Mouse (Mus musculus) midbrain, embryonic 10.5 days (tissue): ENCODE measurements around the gene Hnrnpl. TPM values are rescaled to one million over a fixed set of nuclear protein-coding genes. Genes with fewer than 3 reads are reported as not detected.

Source experiments
- DNase-seq: peaks from one replicate; pipeline ENCODE4 v3.0.0-alpha.2; 2017; ENCODE audit warnings: low spot score
- H3K27ac ChIP-seq: fragments of 300-500 bp; sonication (generic); replicated peaks from 2 replicates; pipeline ENCODE4 v1.5.1; 2016; ENCODE audit warnings: mild to moderate bottlenecking
- H3K27me3 ChIP-seq: fragments of 300-500 bp; sonication (generic); 2 replicates; pipeline ENCODE4 v1.6.1; 2016; ENCODE audit warnings: low read depth, mild to moderate bottlenecking; ENCODE audit not compliant: poor library complexity, severe bottlenecking
- H3K36me3 ChIP-seq: fragments of 300-500 bp; sonication (generic); 2 replicates; pipeline ENCODE4 v1.6.1; 2016; ENCODE audit warnings: mild to moderate bottlenecking, moderate library complexity
- H3K4me1 ChIP-seq: fragments of 300-500 bp; sonication (generic); 2 replicates; pipeline ENCODE4 v1.6.1; 2016
- H3K4me3 ChIP-seq: fragments of 300-500 bp; sonication (generic); 2 replicates; pipeline ENCODE4 v1.5.1; 2016; ENCODE audit warnings: mild to moderate bottlenecking, moderate library complexity
- H3K9me3 ChIP-seq: fragments of 300-500 bp; sonication (generic); replicated peaks from 2 replicates; pipeline ENCODE4 v1.6.1; 2016; ENCODE audit warnings: mild to moderate bottlenecking
- WGBS: fragments of 180-500 bp; shearing (Covaris S2); methylation state at CpG from one replicate; pipeline ENCODE4 v1.1.7; 2016; 5-methylcytosine and 5-hydroxymethylcytosine counted together
- polyA plus RNA-seq: library from polyadenylated mRNA; unstranded; fragments of >200 nt; fragmentation: Nextera tagmentation; extraction: Ambion mirVana; gene quantifications from 2 replicates; pipeline ENCODE4 v1.2.1, GENCODE M21; 2016

The Hnrnpl gene
- polyA plus RNA-seq: 279 and 293 TPM in 2 replicates

DNA sequence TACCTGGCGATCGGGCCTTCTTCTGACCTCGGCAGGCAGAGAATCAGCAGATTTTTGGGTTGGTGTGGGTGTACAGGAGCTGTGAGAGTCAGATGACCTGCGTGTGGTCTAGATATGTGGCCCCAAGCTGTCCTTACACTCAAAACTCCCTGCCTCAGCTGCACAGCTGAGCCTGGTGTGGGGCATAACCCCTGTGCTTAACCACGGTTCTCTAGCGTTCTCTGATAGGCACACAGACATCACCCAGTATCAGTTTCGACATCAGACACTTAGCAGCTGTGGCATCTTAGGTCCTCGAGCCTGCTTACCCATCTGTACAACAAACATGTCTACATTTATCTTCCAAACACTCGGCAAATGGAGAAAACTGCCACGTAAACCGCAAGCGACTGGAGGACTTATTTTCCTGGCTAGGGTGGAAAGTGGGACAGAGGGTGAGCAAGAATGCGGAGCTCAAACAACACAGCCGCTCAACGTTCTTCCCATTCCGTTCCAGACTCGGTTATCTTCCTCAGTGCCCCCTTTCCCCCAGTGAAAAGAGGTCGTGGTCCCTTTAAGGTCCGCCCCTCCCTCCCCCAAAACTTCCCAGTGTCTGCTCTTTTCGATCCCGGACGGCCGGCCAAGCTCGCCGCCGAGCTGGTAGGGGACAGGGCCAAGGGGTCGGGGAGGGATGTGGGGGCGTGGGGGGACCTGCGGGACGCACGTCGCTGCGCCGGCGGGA lies at the start of gene Hnrnpl:
Gene Hnrnpl (plus strand): TSS at position 321 of the 721 bp plus-strand sequence.
- Histone ChIP-seq H3K9me3 (no peaks in the 10 kb centered on the region), H3K27ac (peak within 1 kb of the TSS; percentile 100), H3K27me3 (no peaks in the 10 kb centered on the region), H3K4me1 (peaks cover 59% of the 10 kb centered on the region), H3K4me3 (peak within 1 kb of the TSS; percentile 94), H3K36me3 (peaks cover 17% of the 10 kb centered on the region)
- no peak for DNase-seq
- 4% methylated on average over 35 of the region's 35 CpGs for WGBS

DNA sequence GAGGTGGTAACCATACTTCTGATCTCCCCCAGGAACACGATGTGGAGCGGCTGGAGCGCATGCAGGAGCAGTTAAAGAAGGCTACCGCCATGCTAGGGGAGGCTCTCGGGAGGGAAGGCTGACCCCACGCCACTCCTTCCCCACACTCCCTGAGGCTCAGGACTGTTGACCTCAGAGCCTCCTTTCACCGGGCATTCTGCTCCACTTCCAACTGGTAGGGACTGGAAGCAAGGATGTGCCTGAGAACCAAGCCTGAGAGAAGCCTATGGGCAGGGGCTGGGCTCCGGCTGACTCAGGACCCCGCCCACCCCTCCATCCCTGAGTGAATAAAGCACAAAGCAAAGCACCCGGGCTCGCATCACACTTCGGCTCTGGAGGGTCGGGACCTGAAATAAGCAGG lies 49.7 kb upstream of the Hnrnpl start:
- Histone ChIP-seq H3K27me3 (peaks cover 25% of the 10 kb centered on the region), H3K27ac (no peak overlapping the region), H3K9me3 (no peaks in the 10 kb centered on the region), H3K4me3 (no peak overlapping the region), H3K36me3 (peaks cover 57% of the 10 kb centered on the region), H3K4me1 (peaks cover 11% of the 10 kb centered on the region)
- 82% methylated on average over 13 of the region's 13 CpGs for WGBS
- DNase-seq: no peak

DNA sequence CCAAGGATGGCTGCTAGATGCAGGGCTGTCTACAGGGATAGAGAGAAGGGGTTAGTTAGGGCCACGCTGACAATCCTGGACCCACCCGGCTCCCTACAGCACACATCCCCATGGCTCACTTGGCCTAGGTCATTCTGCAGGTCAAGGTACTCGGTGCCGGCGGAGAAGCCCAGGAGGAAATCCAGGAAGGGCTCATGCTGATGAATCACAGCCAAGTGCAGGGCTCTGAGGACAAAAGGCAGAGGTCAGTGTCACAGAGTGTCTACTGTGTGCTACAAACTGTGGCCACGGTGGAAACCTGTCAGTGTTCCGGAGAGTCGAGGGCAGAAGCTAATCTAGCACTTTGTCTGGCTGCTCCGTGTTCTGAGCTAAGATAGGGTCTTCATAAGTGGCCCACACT lies 46.4 kb upstream of the Hnrnpl start:
- peaks cover 48% of the 10 kb centered on the region for H3K36me3 ChIP-seq
- no peak for DNase-seq
- H3K4me3 ChIP-seq: no peak overlapping the region
- peaks cover 15% of the 10 kb centered on the region for H3K4me1 ChIP-seq
- H3K9me3 ChIP-seq: no peaks in the 10 kb centered on the region
- H3K27ac ChIP-seq: no peak overlapping the region
- peaks cover 6% of the 10 kb centered on the region for H3K27me3 ChIP-seq
- 95% methylated on average over 9 of the region's 9 CpGs for WGBS

DNA sequence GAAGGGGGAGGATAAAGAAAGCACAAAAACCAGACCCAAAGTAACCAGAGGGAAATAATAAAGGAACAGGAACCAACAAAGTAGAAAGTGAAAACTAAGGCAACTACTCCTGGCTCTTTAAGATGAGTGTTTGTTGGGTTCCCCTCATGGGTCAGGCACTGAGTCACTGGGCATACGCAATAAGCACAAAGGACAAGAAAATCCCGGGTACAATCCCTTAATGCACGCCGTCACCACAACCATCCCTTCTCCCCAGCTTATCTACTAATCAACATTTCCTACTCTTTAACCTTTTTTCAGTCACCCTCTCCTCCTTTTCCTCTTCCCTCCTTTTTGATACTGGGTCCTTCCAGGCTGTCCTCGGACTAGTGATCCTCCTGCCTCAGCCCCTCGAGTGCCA lies 43.1 kb upstream of the Hnrnpl start:
- H3K4me3 ChIP-seq: peak overlapping the region; percentile 84
- WGBS: 88% methylated on average over 6 of the region's 6 CpGs
- no peaks in the 10 kb centered on the region for H3K27me3 ChIP-seq
- H3K36me3 ChIP-seq: peaks cover 24% of the 10 kb centered on the region
- no peak for DNase-seq
- H3K9me3 ChIP-seq: no peaks in the 10 kb centered on the region
- H3K4me1 ChIP-seq: peaks cover 35% of the 10 kb centered on the region
- no peak overlapping the region for H3K27ac ChIP-seq

DNA sequence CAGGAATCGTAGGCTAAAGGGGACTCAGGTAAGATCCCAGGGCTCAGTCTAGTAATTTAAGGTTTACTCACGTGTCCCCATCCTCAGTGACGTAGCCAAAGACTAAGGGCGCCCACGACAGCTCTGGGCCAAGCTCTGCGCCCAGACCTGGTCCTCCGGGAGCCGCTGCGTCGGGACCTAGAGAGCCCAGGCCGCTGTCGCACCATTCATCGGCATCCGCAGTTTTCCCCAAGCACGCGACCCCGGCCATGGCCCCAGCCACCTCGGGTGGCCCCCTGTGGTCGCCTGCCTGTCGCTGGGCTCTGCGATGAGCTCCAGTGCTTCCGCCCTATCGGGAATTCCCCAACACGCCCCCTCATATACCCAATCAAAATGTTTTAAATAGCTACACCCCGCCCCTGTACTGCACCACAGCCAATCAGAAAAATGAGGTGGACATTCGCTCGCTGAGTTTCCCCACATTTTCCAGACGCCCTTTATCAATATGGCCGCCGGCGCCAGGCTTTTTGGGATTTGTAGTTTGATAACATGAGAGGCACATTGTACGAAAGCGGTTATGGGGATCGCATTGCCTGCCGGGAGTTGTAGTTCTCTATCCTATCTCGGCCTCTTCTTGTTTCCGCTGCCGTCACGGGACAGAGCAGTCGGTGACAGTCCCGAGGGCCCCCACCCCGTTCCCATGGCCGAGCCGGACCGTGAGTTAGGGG lies 42.0 kb upstream of the Hnrnpl start, which contains the start of gene Sirt2:
Gene Sirt2 (plus strand): TSS at position 563 of the 707 bp plus-strand sequence.
- peaks cover 35% of the 10 kb centered on the region for H3K4me1 ChIP-seq
- H3K27me3 ChIP-seq: no peaks in the 10 kb centered on the region
- 1% methylated on average over 45 of the region's 45 CpGs for WGBS
- peak; percentile 98 for DNase-seq
- H3K36me3 ChIP-seq: peaks cover 13% of the 10 kb centered on the region
- H3K9me3 ChIP-seq: no peaks in the 10 kb centered on the region
- H3K27ac ChIP-seq: peak within 1 kb of the TSS; percentile 84
- peak within 1 kb of the TSS; percentile 84 for H3K4me3 ChIP-seq

DNA sequence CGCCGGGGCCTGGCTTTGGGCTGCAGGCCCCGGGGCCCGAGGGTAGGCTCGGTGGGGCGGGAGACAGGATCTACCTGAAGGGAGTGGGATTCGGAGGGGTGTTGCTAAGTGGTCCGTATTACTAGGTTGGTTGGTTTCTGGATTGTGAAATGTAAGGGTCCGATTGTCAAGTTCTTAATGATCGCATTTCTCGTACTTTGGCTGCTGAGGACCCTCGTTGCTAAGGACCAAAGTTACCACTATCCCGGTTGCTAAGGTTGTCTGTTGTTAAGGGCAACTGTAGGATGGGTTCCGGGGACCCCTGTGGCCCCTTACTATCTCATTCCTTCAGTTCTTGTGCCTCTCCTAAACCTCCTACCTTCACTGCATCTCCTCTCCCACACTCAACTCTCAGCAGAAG lies 41.4 kb upstream of the Hnrnpl start:
- H3K27ac ChIP-seq: peak overlapping the region; percentile 84
- no peaks in the 10 kb centered on the region for H3K9me3 ChIP-seq
- peaks cover 35% of the 10 kb centered on the region for H3K4me1 ChIP-seq
- WGBS: 4% methylated on average over 14 of the region's 14 CpGs
- H3K36me3 ChIP-seq: peaks cover 11% of the 10 kb centered on the region
- H3K27me3 ChIP-seq: no peaks in the 10 kb centered on the region
- no peak for DNase-seq
- H3K4me3 ChIP-seq: peak overlapping the region; percentile 84

DNA sequence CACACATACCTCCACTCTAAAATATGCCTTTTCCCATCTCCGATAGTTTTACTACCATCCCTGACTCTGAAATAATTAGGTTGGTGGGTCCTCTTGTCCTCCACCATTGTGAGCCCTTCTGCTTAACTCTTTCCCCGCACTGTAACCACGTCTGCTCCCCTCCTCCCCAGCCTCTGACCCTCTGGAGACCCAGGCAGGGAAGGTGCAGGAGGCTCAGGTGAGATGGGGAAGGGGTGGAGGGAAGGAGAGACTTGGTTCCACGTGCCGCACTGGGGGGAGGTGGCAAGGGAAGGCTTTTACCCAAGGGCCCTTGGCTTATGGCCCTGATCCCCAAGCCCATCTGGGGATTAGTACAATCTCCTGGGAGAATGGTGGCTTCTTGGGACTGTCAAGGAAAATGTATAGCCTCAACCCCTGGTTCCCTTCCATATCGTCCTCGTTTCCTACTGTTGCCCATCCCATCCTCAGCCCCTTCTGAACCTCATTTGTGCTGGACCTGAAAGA lies 40.8 kb upstream of the Hnrnpl start, which contains the start of gene Nfkbib:
Gene Nfkbib (minus strand): TSS at position 51 of the 504 bp plus-strand sequence.
- peaks cover 35% of the 10 kb centered on the region for H3K4me1 ChIP-seq
- 70% methylated on average over 7 of the region's 7 CpGs for WGBS
- no peaks in the 10 kb centered on the region for H3K9me3 ChIP-seq
- H3K27ac ChIP-seq: peak within 1 kb of the TSS; percentile 84
- no peak for DNase-seq
- H3K27me3 ChIP-seq: no peaks in the 10 kb centered on the region
- peaks cover 14% of the 10 kb centered on the region for H3K36me3 ChIP-seq
- H3K4me3 ChIP-seq: peak within 1 kb of the TSS; percentile 84

DNA sequence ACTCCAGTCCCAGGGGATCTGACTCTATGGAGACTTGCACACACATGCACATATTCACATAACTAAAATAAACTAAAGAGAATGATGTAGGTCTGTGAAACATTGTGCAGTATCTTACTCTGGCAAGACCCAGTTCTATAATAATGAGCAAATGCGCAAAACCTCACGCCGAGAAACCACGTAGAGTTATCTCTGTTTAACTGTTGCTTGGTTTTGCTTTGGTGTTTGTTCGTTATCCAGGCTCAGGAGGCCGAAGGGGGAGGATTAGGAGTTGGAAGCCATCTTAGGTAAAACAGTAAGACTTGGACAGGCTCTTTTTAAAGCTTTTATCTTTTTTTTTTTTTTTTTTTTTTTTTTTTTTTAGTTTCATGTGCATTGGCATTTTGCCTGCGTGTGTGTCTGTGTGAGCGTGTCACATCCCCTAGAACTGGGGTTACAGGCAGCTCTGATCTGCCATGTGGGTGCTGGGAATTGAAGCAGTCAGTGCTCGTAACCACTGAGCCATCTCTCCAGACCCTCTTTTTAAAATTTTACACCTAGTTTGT lies 38.9 kb upstream of the Hnrnpl start:
- no peak overlapping the region for H3K4me3 ChIP-seq
- DNase-seq: no peak
- H3K9me3 ChIP-seq: no peaks in the 10 kb centered on the region
- no peaks in the 10 kb centered on the region for H3K27me3 ChIP-seq
- H3K36me3 ChIP-seq: peaks cover 19% of the 10 kb centered on the region
- no peak overlapping the region for H3K27ac ChIP-seq
- 92% methylated on average over 9 of the region's 9 CpGs for WGBS
- H3K4me1 ChIP-seq: peaks cover 43% of the 10 kb centered on the region

DNA sequence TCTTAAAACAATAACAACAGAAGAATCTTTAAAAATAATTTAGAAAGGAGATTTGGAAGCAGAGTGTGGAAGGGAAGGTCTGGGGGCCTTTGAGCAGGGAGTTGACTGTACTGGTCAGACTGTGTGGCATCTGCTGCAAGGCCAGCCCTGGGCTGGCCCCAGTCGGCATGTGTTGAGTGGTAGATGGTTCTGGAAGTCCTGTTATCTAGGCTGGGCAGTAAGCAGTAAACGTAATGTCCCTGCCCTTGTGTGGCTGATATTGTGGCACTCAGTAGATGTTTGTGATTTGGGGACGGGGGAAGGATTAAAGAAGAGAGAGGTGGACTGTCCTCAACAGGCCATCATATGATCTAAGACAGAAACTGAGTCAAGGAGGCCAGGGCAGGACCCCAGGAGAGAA lies 38.0 kb upstream of the Hnrnpl start:
- no peaks in the 10 kb centered on the region for H3K27me3 ChIP-seq
- peaks cover 23% of the 10 kb centered on the region for H3K36me3 ChIP-seq
- no peak overlapping the region for H3K4me3 ChIP-seq
- WGBS: 91% methylated on average over 3 of the region's 3 CpGs
- peaks cover 36% of the 10 kb centered on the region for H3K4me1 ChIP-seq
- no peak overlapping the region for H3K27ac ChIP-seq
- DNase-seq: no peak
- no peaks in the 10 kb centered on the region for H3K9me3 ChIP-seq

DNA sequence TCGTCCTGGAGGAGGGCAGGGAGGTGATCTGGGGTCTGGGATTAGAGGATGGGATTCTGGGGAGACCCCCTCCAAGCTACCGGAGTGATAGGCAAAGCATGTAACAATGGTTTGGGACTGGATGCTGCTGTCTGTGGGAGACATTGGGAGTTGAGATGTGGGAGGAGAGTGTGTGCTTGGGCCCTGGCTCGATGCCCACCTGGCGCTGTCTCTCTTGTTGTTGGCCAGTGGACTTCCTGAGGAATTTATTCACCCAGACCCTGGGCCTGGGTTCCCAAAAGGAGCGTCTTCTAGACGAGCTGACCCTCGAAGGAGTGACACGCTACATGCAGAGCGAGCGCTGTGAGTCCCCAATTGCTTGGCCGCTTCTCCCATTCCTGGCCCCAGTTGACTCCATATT lies 36.5 kb upstream of the Hnrnpl start:
- Histone ChIP-seq H3K27ac (no peak overlapping the region), H3K4me1 (peaks cover 28% of the 10 kb centered on the region), H3K27me3 (no peaks in the 10 kb centered on the region), H3K9me3 (no peaks in the 10 kb centered on the region), H3K4me3 (no peak overlapping the region), H3K36me3 (peaks cover 27% of the 10 kb centered on the region)
- WGBS: 92% methylated on average over 11 of the region's 11 CpGs
- DNase-seq: no peak

DNA sequence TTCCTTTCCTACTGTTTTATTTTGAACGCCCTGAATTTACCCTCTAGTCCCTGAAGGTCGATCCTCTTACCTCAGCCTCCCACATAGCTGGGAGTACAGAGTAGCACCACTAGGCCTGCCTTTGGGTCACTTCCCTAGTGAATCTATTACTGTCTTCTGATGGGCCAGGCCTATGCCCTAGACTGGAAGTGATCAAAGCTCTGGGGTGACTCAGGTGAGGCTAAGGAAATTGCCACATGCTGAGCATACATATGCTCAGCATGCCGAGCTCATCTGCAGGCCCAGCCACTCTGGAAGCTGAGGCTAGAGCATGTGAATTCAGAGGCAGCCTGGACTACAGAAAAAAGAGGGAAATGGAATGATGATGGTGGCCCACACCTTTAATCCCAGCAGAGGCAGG lies 35.2 kb upstream of the Hnrnpl start:
- no peak for DNase-seq
- peaks cover 17% of the 10 kb centered on the region for H3K4me1 ChIP-seq
- H3K27ac ChIP-seq: no peak overlapping the region
- H3K4me3 ChIP-seq: no peak overlapping the region
- H3K9me3 ChIP-seq: no peaks in the 10 kb centered on the region
- H3K36me3 ChIP-seq: peaks cover 31% of the 10 kb centered on the region
- no peaks in the 10 kb centered on the region for H3K27me3 ChIP-seq
- 82% methylated on average over 3 of the region's 3 CpGs for WGBS

DNA sequence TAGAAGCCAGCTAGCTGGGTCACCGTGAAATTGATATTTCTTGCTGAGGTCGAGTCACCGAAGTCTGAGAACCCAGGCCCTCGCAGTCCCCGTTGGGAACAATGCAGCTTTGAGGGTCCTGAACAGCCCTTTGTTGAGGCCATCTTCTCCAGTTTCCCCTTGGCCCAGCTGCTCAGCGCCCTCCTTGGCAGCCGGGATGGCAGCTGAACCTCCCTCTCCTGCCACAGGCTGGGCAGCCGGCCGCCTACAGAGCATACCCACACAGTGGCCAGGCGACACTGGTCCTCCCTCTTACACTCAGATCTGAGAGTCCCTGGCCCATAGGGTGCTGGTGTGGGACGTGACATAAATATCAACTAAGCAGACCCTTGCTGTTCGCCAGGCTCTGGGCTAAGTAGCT lies 34.2 kb upstream of the Hnrnpl start:
- peak overlapping the region; percentile 52; the same call in 1 of the 2 replicates for H3K27ac ChIP-seq
- no peak overlapping the region for H3K4me3 ChIP-seq
- no peaks in the 10 kb centered on the region for H3K27me3 ChIP-seq
- 81% methylated on average over 12 of the region's 12 CpGs for WGBS
- peaks cover 11% of the 10 kb centered on the region for H3K4me1 ChIP-seq
- no peak for DNase-seq
- H3K9me3 ChIP-seq: no peaks in the 10 kb centered on the region
- peaks cover 31% of the 10 kb centered on the region for H3K36me3 ChIP-seq
